Mouse (Mus musculus): ENCODE results near the gene Hmg20b.
A peak's percentile ranks its signal among the peaks of the same experiment; 100 is the strongest.

The Hmg20b gene

GRCm38 (mm10) chr10:81315587-81315986 is 34.7 kb downstream of the Hmg20b start:
- TF ChIP-seq GATA4 (IDR thresholded peaks at IDR 0.05; ENCODE audit: insufficient replicate concordance, low read length), result no peak

GRCm38 (mm10) chr10:81314201-81314600 is 36.1 kb downstream of the Hmg20b start:
- TF ChIP-seq GATA4 (IDR thresholded peaks at IDR 0.05; ENCODE audit: insufficient replicate concordance, low read length), result no peak

GRCm38 (mm10) chr10:81313581-81313980 is 36.7 kb downstream of the Hmg20b start:
- no peak for TF ChIP-seq GATA4 (IDR thresholded peaks at IDR 0.05; ENCODE audit: insufficient replicate concordance, low read length)

GRCm38 (mm10) chr10:81309571-81309970 is 40.7 kb downstream of the Hmg20b start:
- no peak for TF ChIP-seq GATA4 (IDR thresholded peaks at IDR 0.05; ENCODE audit: insufficient replicate concordance, low read length)

- TF ChIP-seq GATA4 (IDR thresholded peaks at IDR 0.05; ENCODE audit: insufficient replicate concordance, low read length), result no peak
Observed at GRCm38 (mm10) chr10:81306837-81307682, 43.2 kb downstream of the Hmg20b start.

GRCm38 (mm10) chr10:81306173-81306668 is 44.1 kb downstream of the Hmg20b start:
- TF ChIP-seq GATA4 (IDR thresholded peaks at IDR 0.05; ENCODE audit: insufficient replicate concordance, low read length), result no peak

GRCm38 (mm10) chr10:81305663-81306062 is 44.6 kb downstream of the Hmg20b start:
- TF ChIP-seq GATA4 (IDR thresholded peaks at IDR 0.05; ENCODE audit: insufficient replicate concordance, low read length), result no peak

- TF ChIP-seq GATA4 (IDR thresholded peaks at IDR 0.05; ENCODE audit: insufficient replicate concordance, low read length), result peak; percentile 33; the same call in 1 of the 2 replicates
Observed at GRCm38 (mm10) chr10:81304597-81305238, 45.6 kb downstream of the Hmg20b start.

- no peak for TF ChIP-seq GATA4 (IDR thresholded peaks at IDR 0.05; ENCODE audit: insufficient replicate concordance, low read length)
Observed at GRCm38 (mm10) chr10:81303761-81304160, 46.5 kb downstream of the Hmg20b start.

GRCm38 (mm10) chr10:81303258-81303657 is 47.0 kb downstream of the Hmg20b start:
- no peak for TF ChIP-seq GATA4 (IDR thresholded peaks at IDR 0.05; ENCODE audit: insufficient replicate concordance, low read length)

- TF ChIP-seq GATA4 (IDR thresholded peaks at IDR 0.05; ENCODE audit: insufficient replicate concordance, low read length), result no peak
Observed at GRCm38 (mm10) chr10:81302781-81303218, 47.5 kb downstream of the Hmg20b start.

GRCm38 (mm10) chr10:81302288-81302687 is 48.0 kb downstream of the Hmg20b start:
- 0 out of 2 replicates have a peak, but pooled peaks have one; percentile 7 for TF ChIP-seq GATA4 (IDR thresholded peaks at IDR 0.05; ENCODE audit: insufficient replicate concordance, low read length)

GRCm38 (mm10) chr10:81301321-81301720 is 49.0 kb downstream of the Hmg20b start:
- no peak for TF ChIP-seq GATA4 (IDR thresholded peaks at IDR 0.05; ENCODE audit: insufficient replicate concordance, low read length)

- TF ChIP-seq GATA4 (IDR thresholded peaks at IDR 0.05; ENCODE audit: insufficient replicate concordance, low read length), result peak; percentile 65; the same call in 1 of the 2 replicates
Observed at GRCm38 (mm10) chr10:81300352-81300907, 49.9 kb downstream of the Hmg20b start.

GRCm38 (mm10) chr10:81299585-81300351 is 50.5 kb downstream of the Hmg20b start:
- no peak for TF ChIP-seq GATA4 (IDR thresholded peaks at IDR 0.05; ENCODE audit: insufficient replicate concordance, low read length)
